Mouse (Mus musculus) CD4-positive, CD25-positive, alpha-beta regulatory T cell, adult 9 weeks (primary cell): Measurements from ENCODE around the gene Raet1e. TPM values are rescaled to one million over a fixed set of nuclear protein-coding genes. Genes with fewer than 3 reads are reported as not detected.

Experiments used
- polyA plus RNA-seq: library from polyadenylated mRNA; unstranded; fragments of 100-300 nt; shearing (Covaris generic); gene quantifications from one replicate; pipeline ENCODE4 v1.2.1, GENCODE M21; 2017

Raet1e gene
- 0.29 TPM for polyA plus RNA-seq

GRCm38 (mm10) chr10:22158310-22158999, at the start of gene Raet1e, which contains the start of gene H60b:
TSS of gene Raet1e (plus strand) at chr10:22158569.
TSS of gene H60b (plus strand) at chr10:22158586.

DNA sequence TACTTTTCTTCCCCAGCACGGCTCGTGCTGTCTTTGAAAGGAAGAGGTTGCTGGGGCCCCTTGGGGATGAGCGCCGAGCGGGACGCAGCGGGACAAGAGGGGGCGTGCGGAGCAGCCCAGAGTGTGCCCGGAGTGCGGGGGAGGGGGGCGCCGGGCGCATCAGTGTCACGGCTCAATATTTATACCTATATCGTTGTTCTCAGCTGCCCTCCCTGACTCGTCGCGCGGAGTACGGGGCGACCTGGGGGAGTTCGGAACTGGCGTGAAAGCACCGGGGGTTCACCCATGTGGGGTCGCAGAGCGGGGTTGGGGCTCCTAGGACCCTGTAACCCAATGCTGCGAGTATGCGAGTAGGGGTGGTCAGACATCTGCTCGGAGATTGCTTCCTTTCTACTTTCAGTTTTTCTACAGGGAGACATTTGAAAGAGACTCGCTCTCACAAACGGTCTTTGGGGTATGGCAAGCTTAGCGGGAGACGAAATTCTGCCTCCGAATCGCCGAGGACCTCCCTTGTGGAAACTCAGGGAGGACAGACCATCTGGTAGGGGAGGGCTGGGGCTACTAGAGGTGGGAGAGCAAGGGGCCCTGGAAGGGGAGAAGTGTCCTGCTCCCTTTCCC, 9.2 kb upstream of the Raet1e start, which contains the start of gene E030030I06Rik:
Gene E030030I06Rik, minus strand, starts transcription at position 198 of the 618 bp plus-strand sequence.

GRCm38 (mm10) chr10:22360252-22360651, 201.9 kb downstream of the Raet1e start, which contains the start of gene Raet1d:
TSS of gene Raet1d (plus strand) at chr10:22360552.

Other genes starting within 250 kb of the Raet1e start
- gene 4930444G20Rik, start 90.5 kb upstream of the Raet1e start, polyA plus RNA-seq, result not detected
- 27.7 TPM for gene E030030I06Rik, start 9.3 kb upstream of the Raet1e start, polyA plus RNA-seq
- 8.7 TPM for gene H60b, start within 50 bp of the Raet1e start, polyA plus RNA-seq
- not detected for gene Raet1d, start 202.0 kb downstream of the Raet1e start, polyA plus RNA-seq